Mouse (Mus musculus) hindbrain, embryonic 13.5 days (tissue): ENCODE data around the gene Thsd7a. TPM values are rescaled to one million over a fixed set of nuclear protein-coding genes. Genes with fewer than 3 reads are reported as not detected.

ENCODE experiments used
- ATAC-seq: fragments of 200-750 bp; cut with Nextera tagmentation; 2 replicates; pipeline ENCODE4 v1.8.0; 2017; ENCODE audit warnings: moderate TSS enrichment; ENCODE audit not compliant: low FRiP score
- H3K27ac ChIP-seq: fragments of 300-500 bp; sonication (generic); 2 replicates; pipeline ENCODE4 v1.5.1; 2015; ENCODE audit warnings: inconsistent platforms, mild to moderate bottlenecking, moderate library complexity
- H3K27me3 ChIP-seq: fragments of 300-500 bp; sonication (generic); 2 replicates; pipeline ENCODE4 v1.6.1; 2015; ENCODE audit warnings: mild to moderate bottlenecking, inconsistent platforms
- H3K36me3 ChIP-seq: fragments of 300-500 bp; sonication (generic); 2 replicates; pipeline ENCODE4 v1.6.1; 2015; ENCODE audit warnings: mild to moderate bottlenecking, inconsistent platforms
- H3K4me1 ChIP-seq: fragments of 300-500 bp; sonication (generic); replicated peaks from 2 replicates; pipeline ENCODE4 v1.6.1; 2015; ENCODE audit warnings: inconsistent platforms
- H3K4me2 ChIP-seq: fragments of 300-500 bp; sonication (generic); 2 replicates; pipeline ENCODE4 v1.6.1; 2015; ENCODE audit warnings: inconsistent platforms, mild to moderate bottlenecking, moderate library complexity
- H3K4me3 ChIP-seq: fragments of 300-500 bp; sonication (generic); 2 replicates; pipeline ENCODE4 v1.5.1; 2015; ENCODE audit warnings: mild to moderate bottlenecking, inconsistent platforms
- H3K9ac ChIP-seq: fragments of 300-500 bp; sonication (generic); 2 replicates; pipeline ENCODE4 v1.6.1; 2015; ENCODE audit warnings: mild to moderate bottlenecking, inconsistent platforms
- H3K9me3 ChIP-seq: fragments of 300-500 bp; sonication (generic); 2 replicates; pipeline ENCODE4 v1.6.1; 2016; ENCODE audit warnings: inconsistent platforms
- WGBS: fragments of 180-500 bp; shearing (Covaris S2); methylation state at CpG from one replicate; pipeline ENCODE4 v1.1.7; 2015; 5-methylcytosine and 5-hydroxymethylcytosine counted together
- polyA plus RNA-seq: library from polyadenylated mRNA; unstranded; fragments of >200 nt; fragmentation: Nextera tagmentation; extraction: Ambion mirVana; gene quantifications from 2 replicates; pipeline ENCODE4 v1.2.1, GENCODE M21; 2015

Thsd7a gene
- polyA plus RNA-seq, 1 experiment from 2014 or later: 61.7 TPM

GRCm38 (mm10) chr6:12628637-12629246 is 120.5 kb downstream of the Thsd7a start:
- WGBS: 50% methylated on average over 11 of the region's 11 CpGs
- Histone ChIP-seq H3K9ac (no peak overlapping the region), H3K4me2 (no peak overlapping the region), H3K4me3 (no peak overlapping the region), H3K4me1 (no peaks in the 10 kb centered on the region; the same call in 1 of the 2 replicates), H3K36me3 (no peaks in the 10 kb centered on the region), H3K27ac (peak overlapping the region; percentile 69), H3K9me3 (no peaks in the 10 kb centered on the region), H3K27me3 (no peaks in the 10 kb centered on the region)
- peak; percentile 68 for ATAC-seq

- Histone ChIP-seq H3K36me3 (no peaks in the 10 kb centered on the region), H3K27me3 (no peaks in the 10 kb centered on the region), H3K4me1 (peaks cover 13% of the 10 kb centered on the region), H3K9ac (no peak overlapping the region), H3K27ac (peak overlapping the region; percentile 52; the same call in 1 of the 2 replicates), H3K4me2 (peak overlapping the region; percentile 31), H3K9me3 (no peaks in the 10 kb centered on the region), H3K4me3 (no peak overlapping the region)
- peak; percentile 67; the same call in 1 of the 2 replicates for ATAC-seq
- WGBS: 68% methylated on average over 13 of the region's 13 CpGs
Measured at GRCm38 (mm10) chr6:12606638-12607246, 142.5 kb downstream of the Thsd7a start.

DNA sequence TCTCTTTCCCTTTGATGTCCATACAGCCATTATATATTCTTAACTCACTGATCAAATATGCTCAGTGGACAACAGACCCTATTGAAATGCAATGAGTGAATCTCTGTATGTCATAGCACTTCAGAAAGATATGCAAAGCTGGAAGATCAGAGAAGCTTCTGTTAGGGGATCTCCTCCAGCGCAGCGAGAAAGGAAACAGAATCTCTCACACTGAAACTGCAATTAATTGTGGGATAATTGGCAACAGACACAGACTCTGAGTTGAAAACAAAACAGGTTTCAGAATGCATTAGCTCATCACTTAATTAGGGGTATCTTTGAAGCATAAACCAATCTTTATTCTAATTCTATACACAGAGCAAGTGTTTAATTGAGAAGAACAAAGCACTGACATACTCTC is 146.3 kb downstream of the Thsd7a start:
- Histone ChIP-seq H3K36me3 (no peaks in the 10 kb centered on the region), H3K4me1 (peaks cover 13% of the 10 kb centered on the region), H3K4me2 (no peak overlapping the region), H3K9ac (no peak overlapping the region), H3K27me3 (no peaks in the 10 kb centered on the region), H3K4me3 (no peak overlapping the region), H3K27ac (no peak overlapping the region), H3K9me3 (no peaks in the 10 kb centered on the region)
- ATAC-seq: no peak
- 61% methylated on average over 2 of the region's 2 CpGs for WGBS

GRCm38 (mm10) chr6:12602161-12602560 is 147.0 kb downstream of the Thsd7a start:
- Histone ChIP-seq H3K9ac (no peak overlapping the region), H3K4me1 (peaks cover 13% of the 10 kb centered on the region), H3K4me2 (no peak overlapping the region), H3K27ac (no peak overlapping the region), H3K9me3 (no peaks in the 10 kb centered on the region), H3K27me3 (no peaks in the 10 kb centered on the region), H3K36me3 (no peaks in the 10 kb centered on the region), H3K4me3 (no peak overlapping the region)
- WGBS: 82% methylated on average over 4 of the region's 4 CpGs
- ATAC-seq: no peak

DNA sequence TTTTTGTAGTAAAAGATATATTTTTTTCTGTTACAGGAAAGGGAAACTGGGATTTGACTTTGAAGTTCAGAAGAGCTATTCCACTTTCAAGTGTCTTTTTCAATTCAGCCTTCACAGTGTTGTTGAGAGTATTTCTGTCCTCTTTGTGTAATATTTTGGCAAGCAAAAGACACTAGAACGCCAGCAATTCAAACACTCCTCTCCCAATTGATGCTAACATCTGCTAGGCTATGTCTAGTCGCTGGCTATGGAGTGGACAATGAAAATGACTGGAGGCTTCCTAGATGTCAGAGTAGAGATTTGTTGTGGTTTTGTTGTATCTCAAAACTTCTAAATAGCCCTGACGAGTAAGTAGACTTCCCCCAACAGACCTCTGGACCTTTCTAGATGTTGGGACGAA is 164.8 kb downstream of the Thsd7a start:
- no peaks in the 10 kb centered on the region for H3K36me3 ChIP-seq
- no peak overlapping the region for H3K9ac ChIP-seq
- no peaks in the 10 kb centered on the region for H3K27me3 ChIP-seq
- no peak overlapping the region for H3K27ac ChIP-seq
- H3K4me3 ChIP-seq: no peak overlapping the region
- no peaks in the 10 kb centered on the region for H3K9me3 ChIP-seq
- no peak for ATAC-seq
- H3K4me2 ChIP-seq: no peak overlapping the region
- WGBS: 87% methylated on average over 4 of the region's 4 CpGs
- peaks cover 5% of the 10 kb centered on the region for H3K4me1 ChIP-seq

DNA sequence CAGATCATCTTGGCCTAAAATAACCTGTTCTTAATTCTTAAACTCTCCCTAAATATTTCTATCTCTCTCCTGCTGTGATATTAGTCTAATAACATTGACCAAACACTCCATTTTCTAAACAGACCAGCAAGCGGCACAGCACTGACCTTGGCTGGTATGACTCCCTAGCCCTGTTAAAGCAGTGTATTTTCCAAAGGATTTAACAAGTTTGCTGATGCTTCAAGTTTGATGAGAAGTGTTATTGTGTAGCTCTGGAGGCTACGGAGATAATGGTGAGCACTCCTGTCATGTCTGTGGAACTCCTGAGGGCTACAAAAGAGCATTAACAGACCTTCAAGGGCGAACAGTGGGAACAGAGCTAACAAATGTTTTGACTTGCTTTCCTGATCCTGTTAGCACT is 168.1 kb downstream of the Thsd7a start:
- peak overlapping the region; percentile 44; the same call in 1 of the 2 replicates for H3K27ac ChIP-seq
- 0 out of 2 replicates have a peak, but pooled peaks have one; percentile 46 for ATAC-seq
- peaks cover 9% of the 10 kb centered on the region for H3K4me1 ChIP-seq

DNA sequence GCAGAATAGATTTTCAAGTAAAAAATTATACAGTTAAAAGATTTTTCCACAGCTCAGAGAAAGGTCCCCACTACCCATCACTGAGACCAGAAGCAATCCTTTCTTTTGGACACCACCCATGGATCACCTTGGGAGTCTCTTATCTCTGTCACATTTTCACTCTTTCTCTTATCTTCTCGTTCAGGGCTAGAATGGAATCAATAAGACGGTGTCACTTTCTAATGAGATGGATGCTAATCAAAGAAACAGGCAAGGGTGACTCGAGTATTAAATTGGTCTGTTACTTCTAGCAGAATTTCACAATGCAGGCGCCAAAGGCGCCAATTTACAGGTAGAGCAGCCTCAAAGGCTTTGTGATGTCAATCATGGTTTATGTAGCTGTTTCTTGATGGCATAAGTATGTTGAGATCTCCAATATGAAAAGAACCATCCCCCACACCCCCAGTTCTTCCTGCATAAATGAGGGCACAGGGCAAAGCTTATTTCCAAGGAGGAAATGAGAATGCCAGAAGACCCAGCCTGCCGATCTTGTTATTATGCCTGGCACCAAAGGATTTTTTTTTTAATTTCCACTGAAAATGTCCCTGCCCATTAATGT is 173.5 kb downstream of the Thsd7a start:
- Histone ChIP-seq H3K27me3 (no peaks in the 10 kb centered on the region), H3K4me2 (no peak overlapping the region), H3K36me3 (no peaks in the 10 kb centered on the region), H3K9ac (no peak overlapping the region), H3K4me3 (no peak overlapping the region), H3K4me1 (peaks cover 15% of the 10 kb centered on the region), H3K27ac (peak overlapping the region; percentile 73), H3K9me3 (no peaks in the 10 kb centered on the region)
- ATAC-seq: peak; percentile 65; the same call in 1 of the 2 replicates
- 46% methylated on average over 6 of the region's 6 CpGs for WGBS

More for the DNA sequence above, 168.1 kb downstream of the Thsd7a start:
- 49% methylated on average over 3 of the region's 3 CpGs for WGBS
- Histone ChIP-seq H3K36me3 (no peaks in the 10 kb centered on the region), H3K27me3 (no peaks in the 10 kb centered on the region), H3K4me3 (no peak overlapping the region), H3K9me3 (no peaks in the 10 kb centered on the region), H3K9ac (no peak overlapping the region), H3K4me2 (no peak overlapping the region)

DNA sequence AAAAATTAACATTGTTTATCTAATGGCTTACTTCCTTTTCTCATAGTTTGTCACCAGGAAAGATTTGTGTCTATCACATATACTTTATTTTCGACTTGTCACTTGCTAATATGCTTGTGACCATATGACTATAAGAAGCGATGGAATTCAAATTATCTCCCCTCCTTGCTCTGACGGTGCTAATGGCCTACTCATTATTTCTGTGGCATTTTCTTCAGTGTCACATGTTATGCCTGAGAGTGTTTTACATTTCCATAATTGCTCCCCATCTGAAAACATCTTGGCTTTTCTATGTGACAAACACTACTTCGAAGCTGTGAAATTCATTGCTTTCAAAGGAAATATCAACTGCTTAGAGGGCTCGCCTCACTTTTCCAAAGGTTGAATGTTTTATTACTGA is 177.0 kb downstream of the Thsd7a start:
- no peak overlapping the region for H3K4me3 ChIP-seq
- no peak overlapping the region for H3K4me2 ChIP-seq
- no peak overlapping the region for H3K9ac ChIP-seq
- ATAC-seq: no peak
- H3K27ac ChIP-seq: no peak overlapping the region
- H3K9me3 ChIP-seq: no peaks in the 10 kb centered on the region
- no peaks in the 10 kb centered on the region for H3K27me3 ChIP-seq
- H3K36me3 ChIP-seq: no peaks in the 10 kb centered on the region
- H3K4me1 ChIP-seq: peaks cover 15% of the 10 kb centered on the region
- 64% methylated on average over 5 of the region's 5 CpGs for WGBS

GRCm38 (mm10) chr6:12565136-12565535 is 184.1 kb downstream of the Thsd7a start:
- 88% methylated on average over 4 of the region's 4 CpGs for WGBS
- no peak for ATAC-seq
- H3K27me3 ChIP-seq: no peaks in the 10 kb centered on the region

GRCm38 (mm10) chr6:12562336-12562735 is 186.9 kb downstream of the Thsd7a start:
- Histone ChIP-seq H3K9ac (no peak overlapping the region), H3K4me1 (no peaks in the 10 kb centered on the region), H3K9me3 (no peaks in the 10 kb centered on the region), H3K27ac (no peak overlapping the region), H3K4me2 (no peak overlapping the region), H3K36me3 (no peaks in the 10 kb centered on the region), H3K27me3 (no peaks in the 10 kb centered on the region), H3K4me3 (no peak overlapping the region)
- ATAC-seq: no peak
- 77% methylated on average over 3 of the region's 3 CpGs for WGBS

More at GRCm38 (mm10) chr6:12565136-12565535, 184.1 kb downstream of the Thsd7a start:
- no peak overlapping the region for H3K9ac ChIP-seq
- no peak overlapping the region for H3K4me2 ChIP-seq
- no peaks in the 10 kb centered on the region for H3K4me1 ChIP-seq
- H3K36me3 ChIP-seq: no peaks in the 10 kb centered on the region
- no peak overlapping the region for H3K27ac ChIP-seq
- no peaks in the 10 kb centered on the region for H3K9me3 ChIP-seq
- H3K4me3 ChIP-seq: no peak overlapping the region

DNA sequence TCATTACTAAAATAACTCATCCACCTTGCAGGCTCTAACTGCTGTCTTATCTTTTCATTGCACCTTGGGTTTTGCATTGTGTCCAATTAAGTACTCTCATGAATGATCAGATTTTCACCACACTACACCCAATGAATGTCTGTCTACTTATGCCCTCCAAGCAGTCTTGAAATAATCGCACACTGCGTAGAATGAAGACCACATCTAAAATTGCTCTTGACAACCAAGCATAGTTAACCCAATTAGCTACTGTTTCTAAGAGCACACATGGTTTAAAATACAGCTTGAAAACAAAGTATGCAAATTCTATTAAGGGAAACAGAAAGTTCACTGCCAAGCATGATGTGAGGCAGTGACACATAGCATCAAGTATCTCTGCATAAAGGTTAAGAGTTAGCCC is 188.7 kb downstream of the Thsd7a start:
- Histone ChIP-seq H3K4me2 (no peak overlapping the region), H3K4me3 (no peak overlapping the region), H3K9me3 (no peaks in the 10 kb centered on the region), H3K4me1 (peaks cover 2% of the 10 kb centered on the region; the same call in 1 of the 2 replicates), H3K27ac (no peak overlapping the region), H3K9ac (no peak overlapping the region), H3K36me3 (peaks cover under 1% of the 10 kb centered on the region; the same call in 1 of the 2 replicates), H3K27me3 (no peaks in the 10 kb centered on the region)
- 84% methylated on average over 2 of the region's 2 CpGs for WGBS
- no peak for ATAC-seq

GRCm38 (mm10) chr6:12555114-12556099 is 193.8 kb downstream of the Thsd7a start:
- WGBS: 88% methylated on average over 32 of the region's 32 CpGs
- no peaks in the 10 kb centered on the region for H3K9me3 ChIP-seq
- no peaks in the 10 kb centered on the region for H3K27me3 ChIP-seq
- peaks cover 11% of the 10 kb centered on the region for H3K36me3 ChIP-seq
- no peak overlapping the region for H3K9ac ChIP-seq
- no peak overlapping the region for H3K4me3 ChIP-seq
- H3K27ac ChIP-seq: no peak overlapping the region
- peaks cover 6% of the 10 kb centered on the region for H3K4me1 ChIP-seq
- H3K4me2 ChIP-seq: no peak overlapping the region
- ATAC-seq: peak; percentile 59
